Mouse (Mus musculus): ENCODE measurements at regions not wholly inside any gene's neighbourhood (a gene's known extent, or its start where the extent isn't known, plus 50 kb on each side); places are given as distances from the start of the nearest gene placed in this dataset.

- no peak overlapping the region for H3K9ac ChIP-seq (ENCODE audit: control insufficient read depth, low read depth, low read length, poor library complexity, severe bottlenecking)
- no peak overlapping the region for H3K4me3 ChIP-seq (ENCODE audit: control insufficient read depth in 1 of 2, insufficient read depth in 1 of 2, low read depth in 2 of 2, low read length in 2 of 2)
- no peak for TF ChIP-seq NELFE (IDR thresholded peaks at IDR 0.05; ENCODE audit: low read depth, low read length)
- no peak for TF ChIP-seq SIN3A (IDR thresholded peaks at IDR 0.05; ENCODE audit: low read length)
- no peak for TF ChIP-seq E2F4 (IDR thresholded peaks at IDR 0.05; ENCODE audit: borderline replicate concordance, low read depth, low read length)
- no peak for TF ChIP-seq MEF2A (IDR thresholded peaks at IDR 0.05; ENCODE audit: extremely low read depth, insufficient replicate concordance, low read depth, low read length, poor library complexity, severe bottlenecking)
- TF ChIP-seq ELF1 (IDR thresholded peaks at IDR 0.05; ENCODE audit: low read depth, low read length), result no peak
- no peak for TF ChIP-seq TBP (IDR thresholded peaks at IDR 0.05; ENCODE audit: low read depth, low read length)
- TF ChIP-seq ZNF384 (IDR thresholded peaks at IDR 0.05; ENCODE audit: low read depth, low read length), result no peak
- TF ChIP-seq EP300 (IDR thresholded peaks at IDR 0.05; ENCODE audit: low read depth in 1 of 2, low read length in 2 of 2), result no peak
- no peak for TF ChIP-seq GABPA (IDR thresholded peaks at IDR 0.05; ENCODE audit: low read depth, low read length)
- TF ChIP-seq RAD21 (IDR thresholded peaks at IDR 0.05; ENCODE audit: low read depth, low read length), result peak; percentile 11
- peak in 2 of 3 experiments; percentile 19 to 41; a peak in 3 of 6 replicates for TF ChIP-seq CTCF (IDR thresholded peaks at IDR 0.05 in 2 of 3, conservative IDR thresholded peaks at IDR 0.05 in 1 of 3; ENCODE audit: control insufficient read depth in 1 of 3, insufficient read depth in 1 of 3, low read depth in 2 of 3, low read length in 3 of 3, poor library complexity in 1 of 3, severe bottlenecking in 1 of 3)
- TF ChIP-seq USF2 (IDR thresholded peaks at IDR 0.05; ENCODE audit: borderline replicate concordance in 1 of 2, insufficient read depth in 1 of 2, low read depth in 1 of 2, low read length in 2 of 2), result no peak
- DNase-seq (ENCODE audit: low read depth, low spot score), result peak; percentile 6
- H3K9me3 ChIP-seq (replicated peaks; ENCODE audit: insufficient read depth, low read length), result no peaks in the 10 kb centered on the region
- no peaks in the 10 kb centered on the region for H3K27me3 ChIP-seq (ENCODE audit: control insufficient read depth in 1 of 2, insufficient read depth in 2 of 2, low read length in 2 of 2)
- no peak overlapping the region for H3K27ac ChIP-seq (ENCODE audit: control insufficient read depth, low read depth, low read length)
- no peaks in the 10 kb centered on the region for H3K36me3 ChIP-seq (ENCODE audit: control insufficient read depth in 1 of 2, insufficient read depth in 2 of 2, low read length in 2 of 2)
- no peaks in the 10 kb centered on the region for H3K4me1 ChIP-seq (ENCODE audit: control insufficient read depth in 1 of 2, insufficient read depth in 2 of 2, low read length in 2 of 2)
- H3K79me2 ChIP-seq (ENCODE audit: control insufficient read depth, insufficient read depth, low read length, poor library complexity), result no peaks in the 10 kb centered on the region
Measured at GRCm38 (mm10) chr4:124130946-124131345, 213.1 kb upstream of the 4930535I16Rik start.

GRCm38 (mm10) chr4:124126258-124126657 lies 208.4 kb upstream of the 4930535I16Rik start:
- Histone ChIP-seq H3K4me3 (ENCODE audit: control insufficient read depth in 1 of 2, insufficient read depth in 1 of 2, low read depth in 2 of 2, low read length in 2 of 2) (no peak overlapping the region), H3K79me2 (ENCODE audit: control insufficient read depth, insufficient read depth, low read length, poor library complexity) (no peaks in the 10 kb centered on the region), H3K27ac (ENCODE audit: control insufficient read depth, low read depth, low read length) (no peak overlapping the region), H3K27me3 (ENCODE audit: control insufficient read depth in 1 of 2, insufficient read depth in 2 of 2, low read length in 2 of 2) (no peaks in the 10 kb centered on the region), H3K36me3 (ENCODE audit: control insufficient read depth in 1 of 2, insufficient read depth in 2 of 2, low read length in 2 of 2) (no peaks in the 10 kb centered on the region), H3K4me1 (ENCODE audit: control insufficient read depth in 1 of 2, insufficient read depth in 2 of 2, low read length in 2 of 2) (no peaks in the 10 kb centered on the region), H3K9ac (ENCODE audit: control insufficient read depth, low read depth, low read length, poor library complexity, severe bottlenecking) (no peak overlapping the region), H3K9me3 (replicated peaks; ENCODE audit: insufficient read depth, low read length) (no peaks in the 10 kb centered on the region)
- DNase-seq (ENCODE audit: low read depth, low spot score), result no peak
- TF ChIP-seq E2F4 (IDR thresholded peaks at IDR 0.05; ENCODE audit: borderline replicate concordance, low read depth, low read length) (no peak), GATA1 (IDR thresholded peaks at IDR 0.05; ENCODE audit: low read depth, low read length) (no peak), TBP (IDR thresholded peaks at IDR 0.05; ENCODE audit: low read depth, low read length) (no peak), POLR2AphosphoS2 (IDR thresholded peaks at IDR 0.05; ENCODE audit: low read length) (no peak), MAFK (IDR thresholded peaks at IDR 0.05; ENCODE audit: borderline replicate concordance, low read depth, low read length) (no peak), CHD2 (IDR thresholded peaks at IDR 0.05; ENCODE audit: low read length) (no peak), GABPA (IDR thresholded peaks at IDR 0.05; ENCODE audit: low read depth, low read length) (no peak), RAD21 (IDR thresholded peaks at IDR 0.05; ENCODE audit: low read depth, low read length) (no peak), NRF1 (IDR thresholded peaks at IDR 0.05; ENCODE audit: insufficient read depth, low read depth, low read length, poor library complexity, severe bottlenecking) (no peak), TAL1 (IDR thresholded peaks at IDR 0.05; ENCODE audit: low read length) (no peak), BHLHE40 (IDR thresholded peaks at IDR 0.05; ENCODE audit: borderline replicate concordance, low read depth, low read length) (no peak)
